Mouse (Mus musculus): Measurements from ENCODE around the gene Bcap31. TPM values are rescaled to one million over a fixed set of nuclear protein-coding genes. Genes with fewer than 3 reads are reported as not detected.
A peak's percentile ranks its signal among the peaks of the same experiment; 100 is the strongest.

The Bcap31 gene
- total and polyA plus RNA-seq, 3 experiments: 119 to 239 (median 176) TPM

DNA sequence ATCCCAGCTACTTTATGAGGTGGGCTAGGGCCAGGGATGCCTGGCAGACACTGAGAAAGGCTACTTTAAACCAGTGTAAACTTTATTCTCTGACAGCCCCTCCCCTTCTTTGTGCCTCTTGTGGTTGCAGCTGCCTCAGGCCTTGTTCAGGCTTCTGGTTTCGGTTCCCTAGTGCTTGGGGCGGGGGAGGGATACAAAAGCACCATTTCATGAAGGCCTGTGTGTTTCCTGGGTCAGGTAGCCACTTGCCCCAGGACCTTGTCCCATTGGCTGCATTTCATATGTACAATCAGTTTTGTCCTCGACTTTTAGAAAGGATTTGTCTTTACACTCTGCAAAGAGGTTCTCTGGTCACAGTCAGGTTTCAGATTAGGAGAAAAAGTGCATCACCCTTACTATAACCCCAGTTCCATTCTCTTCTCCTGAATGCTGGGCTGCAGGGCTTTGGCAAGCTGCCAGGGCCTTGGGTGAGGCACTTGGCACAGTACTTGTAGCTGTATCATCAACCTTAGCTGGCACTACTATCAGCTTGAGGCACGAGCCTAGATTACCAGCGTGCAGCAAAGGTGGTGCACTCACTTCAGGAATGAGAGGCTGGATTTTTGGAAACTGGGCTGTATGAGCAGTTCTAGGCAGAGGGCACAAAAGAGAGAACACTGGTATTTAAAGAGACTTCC is 2.8 kb upstream of the Bcap31 start:
- peaks cover 0 to 18% of the 10 kb centered on the region in 2 experiments for H3K36me3 ChIP-seq (replicated peaks in 1 of 2; ENCODE audit: control insufficient read depth in 1 of 2, insufficient read depth in 1 of 2, low read length in 1 of 2)
- DNase-seq (ENCODE audit: extremely low read depth): peak; percentile 72
- dilution Hi-C loops (cut with MboI; ENCODE audit: extremely low pct_ligation_motif_present, extremely low pct_unique_long_range_greater_than_20kb, low sequenced_read_pairs): no loop called here
- peak overlapping the region; percentile 83 for H3K4me2 ChIP-seq (ENCODE audit: insufficient read depth, low read depth, poor library complexity, severe bottlenecking)
- H3K4me3 ChIP-seq (replicated peaks in 1 of 3; ENCODE audit: low read depth in 2 of 3, low read length in 2 of 3, poor library complexity in 1 of 3): peak overlapping the region; percentile 64 to 69 (median 66)
- in situ Hi-C loops (cut with MboI; ENCODE audit: low pct_ligation_motif_present, low pct_unique_long_range_greater_than_20kb, low sequenced_read_pairs): no loop called here
- peak overlapping the region; percentile 71 for H3K9ac ChIP-seq (ENCODE audit: insufficient read depth, low read depth)
- peaks cover 10 to 34% of the 10 kb centered on the region in 2 experiments; a peak in 3 of 4 replicates for H3K4me1 ChIP-seq (ENCODE audit: control insufficient read depth in 1 of 2, insufficient read depth in 2 of 2)
- H3K9me3 ChIP-seq (replicated peaks; ENCODE audit: low read length): no peaks in the 10 kb centered on the region
- H3K27me3 ChIP-seq (replicated peaks): no peaks in the 10 kb centered on the region
- peak overlapping the region; percentile 97 for H3K27ac ChIP-seq (ENCODE audit: insufficient read depth, low read depth)
- TF ChIP-seq TBP (conservative IDR thresholded peaks at IDR 0.05; ENCODE audit: low read depth, low read length) (0 out of 2 replicates have a peak, but pooled peaks have one; percentile 15), ETS1 (conservative IDR thresholded peaks at IDR 0.05; ENCODE audit: low read depth, low read length) (peak; percentile 48; the same call in 1 of the 2 replicates), IRF4 (IDR thresholded peaks at IDR 0.05; ENCODE audit: low read depth, low read length) (peak; percentile 95), EP300 (IDR thresholded peaks at IDR 0.05; ENCODE audit: low read length) (peak; percentile 82), MAZ (IDR thresholded peaks at IDR 0.05; ENCODE audit: low read depth, low read length) (peak; percentile 71; the same call in 1 of the 2 replicates), NRF1 (IDR thresholded peaks at IDR 0.05; ENCODE audit: low read depth, low read length) (no peak), MAFK (IDR thresholded peaks at IDR 0.05; ENCODE audit: insufficient replicate concordance, low read length) (no peak), BHLHE40 (IDR thresholded peaks at IDR 0.05; ENCODE audit: low read depth, low read length) (peak; percentile 38), TCF12 (IDR thresholded peaks at IDR 0.05; ENCODE audit: low read depth, low read length) (peak; percentile 78), ELF1 (IDR thresholded peaks at IDR 0.05; ENCODE audit: low read depth, low read length) (peak; percentile 39; the same call in 1 of the 2 replicates), JUND (conservative IDR thresholded peaks at IDR 0.05; ENCODE audit: low read depth, low read length) (no peak), POLR2A (IDR thresholded peaks at IDR 0.05; ENCODE audit: low read depth, low read length) (0 out of 2 replicates have a peak, but pooled peaks have one; percentile 24), MYC (IDR thresholded peaks at IDR 0.05; ENCODE audit: low read depth, low read length) (no peak), RAD21 (IDR thresholded peaks at IDR 0.05; ENCODE audit: low read depth, low read length) (no peak), PAX5 (IDR thresholded peaks at IDR 0.05; ENCODE audit: low read length) (no peak), HCFC1 (IDR thresholded peaks at IDR 0.05; ENCODE audit: low read depth, low read length) (peak; percentile 33), NELFE (IDR thresholded peaks at IDR 0.05; ENCODE audit: low read depth, low read length) (no peak), CHD2 (IDR thresholded peaks at IDR 0.05; ENCODE audit: low read length) (peak; percentile 57)
- H3K79me2 ChIP-seq (replicated peaks; ENCODE audit: control insufficient read depth, extremely low read depth, insufficient read depth, poor library complexity, severe bottlenecking): peaks cover 21% of the 10 kb centered on the region

DNA sequence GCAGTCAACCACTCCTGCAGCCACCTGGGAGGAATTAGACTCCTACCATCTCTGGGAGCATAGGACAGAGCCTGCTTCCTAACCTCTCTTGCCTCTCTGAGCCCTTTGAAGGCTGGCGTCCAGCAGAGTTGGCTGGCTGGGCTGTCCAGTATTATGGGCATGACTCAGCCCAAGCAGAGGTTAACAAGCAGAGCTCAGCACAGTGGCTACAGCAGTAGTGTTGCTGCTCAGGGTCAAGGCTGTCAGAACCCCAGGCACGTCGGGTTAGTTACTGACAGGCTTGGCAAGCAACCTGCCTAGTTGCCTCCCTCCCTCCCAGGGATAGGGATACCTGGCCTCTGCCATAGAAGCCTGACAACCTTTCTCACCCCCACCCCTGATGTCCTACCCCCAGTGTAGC is 2.3 kb upstream of the Bcap31 start:
- TF ChIP-seq USF2 (conservative IDR thresholded peaks at IDR 0.05; ENCODE audit: low read depth, low read length) (no peak), TCF12 (IDR thresholded peaks at IDR 0.05; ENCODE audit: low read depth, low read length) (no peak), JUN (IDR thresholded peaks at IDR 0.05; ENCODE audit: insufficient read depth, low read depth, low read length) (no peak), ETS1 (conservative IDR thresholded peaks at IDR 0.05; ENCODE audit: low read depth, low read length) (no peak), RAD21 (IDR thresholded peaks at IDR 0.05; ENCODE audit: low read depth, low read length) (no peak)
- DNase-seq (ENCODE audit: extremely low read depth): no peak
- H3K4me3 ChIP-seq (replicated peaks in 1 of 3; ENCODE audit: low read depth in 2 of 3, low read length in 2 of 3, poor library complexity in 1 of 3): peak overlapping the region; percentile 64 to 69 (median 66)
- H3K9ac ChIP-seq (ENCODE audit: insufficient read depth, low read depth): peak overlapping the region; percentile 71
- no peaks in the 10 kb centered on the region for H3K27me3 ChIP-seq (replicated peaks)
- in situ Hi-C loops (cut with MboI; ENCODE audit: low pct_ligation_motif_present, low pct_unique_long_range_greater_than_20kb, low sequenced_read_pairs) (no loop called here), dilution Hi-C loops (cut with MboI; ENCODE audit: extremely low pct_ligation_motif_present, extremely low pct_unique_long_range_greater_than_20kb, low sequenced_read_pairs) (no loop called here)
- peak overlapping the region; percentile 97 for H3K27ac ChIP-seq (ENCODE audit: insufficient read depth, low read depth)
- H3K9me3 ChIP-seq (replicated peaks; ENCODE audit: low read length): no peaks in the 10 kb centered on the region
- peaks cover 23% of the 10 kb centered on the region for H3K79me2 ChIP-seq (replicated peaks; ENCODE audit: control insufficient read depth, extremely low read depth, insufficient read depth, poor library complexity, severe bottlenecking)
- peak overlapping the region; percentile 83 for H3K4me2 ChIP-seq (ENCODE audit: insufficient read depth, low read depth, poor library complexity, severe bottlenecking)
- H3K4me1 ChIP-seq (ENCODE audit: control insufficient read depth in 1 of 2, insufficient read depth in 2 of 2): peaks cover 10 to 34% of the 10 kb centered on the region in 2 experiments; a peak in 3 of 4 replicates
- peaks cover 0 to 16% of the 10 kb centered on the region in 2 experiments for H3K36me3 ChIP-seq (replicated peaks in 1 of 2; ENCODE audit: control insufficient read depth in 1 of 2, insufficient read depth in 1 of 2, low read length in 1 of 2)
